Mouse (Mus musculus): ENCODE measurements around the gene Nedd4.

Nedd4 gene

DNA sequence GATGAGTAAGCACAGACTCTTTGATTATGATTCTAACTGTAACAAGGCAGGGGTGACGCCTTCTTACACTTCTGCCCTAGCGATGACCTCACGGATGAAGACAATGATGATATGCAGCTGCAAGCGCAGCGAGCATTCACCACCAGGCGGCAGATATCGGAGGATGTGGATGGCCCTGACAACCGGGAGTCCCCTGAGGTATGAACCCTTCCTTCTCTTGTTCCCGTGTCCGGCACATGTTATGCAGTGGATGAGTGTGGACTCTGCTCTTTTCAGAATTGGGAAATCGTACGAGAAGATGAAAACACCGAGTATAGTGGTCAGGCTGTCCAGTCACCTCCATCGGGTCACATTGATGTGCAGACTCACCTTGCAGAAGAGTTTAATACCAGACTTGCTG is 59.1 kb downstream of the Nedd4 start:
- no peak for DNase-seq (ENCODE audit: extremely low spot score)

DNA sequence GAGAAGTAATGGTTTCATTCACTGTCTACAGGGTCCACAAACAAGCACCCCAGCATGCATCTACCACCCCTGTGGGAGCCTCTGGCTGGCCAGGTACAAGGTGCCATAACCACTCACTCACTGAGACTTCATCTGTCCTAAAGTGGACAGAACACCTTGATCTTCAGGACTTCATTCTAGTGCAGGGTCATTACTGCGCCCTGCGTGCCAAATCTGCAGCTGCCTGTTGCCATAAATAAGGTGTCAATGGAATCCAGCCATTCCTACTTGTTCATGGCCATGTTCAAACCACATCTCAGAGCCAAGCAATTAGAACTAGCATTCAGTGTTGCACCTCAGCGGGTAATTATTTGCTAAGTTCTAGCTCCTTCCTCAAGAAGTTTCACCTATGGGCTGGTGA is 60.5 kb downstream of the Nedd4 start:
- no peak for DNase-seq (ENCODE audit: extremely low spot score)

DNA sequence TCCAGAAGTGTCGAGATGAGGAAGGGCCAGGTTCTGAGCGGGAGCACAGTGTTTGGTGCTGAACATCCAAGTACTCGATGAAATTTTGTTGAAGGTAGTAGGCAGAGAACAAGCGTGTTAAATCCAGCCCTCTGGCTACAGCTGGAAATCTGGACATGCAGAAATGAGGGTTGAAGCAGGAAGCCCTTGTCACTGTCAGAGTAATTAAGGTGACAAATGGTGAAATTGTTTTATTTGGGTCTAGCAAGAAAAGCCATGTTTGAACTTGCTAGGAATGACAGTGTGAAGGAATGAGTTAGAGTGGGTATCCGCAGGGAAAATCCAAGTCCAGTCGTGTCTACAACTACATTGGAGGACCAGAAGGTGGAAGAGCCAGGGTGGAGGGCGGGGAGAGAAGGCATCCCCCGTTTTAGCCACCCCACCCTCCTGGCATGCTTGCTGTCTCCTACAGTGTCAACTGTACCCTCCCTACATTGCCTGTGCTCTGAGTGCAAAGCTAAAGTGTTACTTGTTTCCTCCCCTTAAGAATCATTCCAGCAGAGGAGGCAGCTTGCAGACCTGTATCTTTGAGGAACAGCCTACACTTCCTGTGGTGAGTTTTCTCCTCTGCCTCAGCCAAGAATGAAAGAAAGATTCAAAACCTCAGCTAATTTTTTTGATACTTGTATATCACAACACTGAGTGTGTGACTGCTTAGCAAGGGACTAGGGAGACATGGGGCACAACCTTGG is 62.5 kb downstream of the Nedd4 start:
- no peak for DNase-seq (ENCODE audit: extremely low spot score)

DNA sequence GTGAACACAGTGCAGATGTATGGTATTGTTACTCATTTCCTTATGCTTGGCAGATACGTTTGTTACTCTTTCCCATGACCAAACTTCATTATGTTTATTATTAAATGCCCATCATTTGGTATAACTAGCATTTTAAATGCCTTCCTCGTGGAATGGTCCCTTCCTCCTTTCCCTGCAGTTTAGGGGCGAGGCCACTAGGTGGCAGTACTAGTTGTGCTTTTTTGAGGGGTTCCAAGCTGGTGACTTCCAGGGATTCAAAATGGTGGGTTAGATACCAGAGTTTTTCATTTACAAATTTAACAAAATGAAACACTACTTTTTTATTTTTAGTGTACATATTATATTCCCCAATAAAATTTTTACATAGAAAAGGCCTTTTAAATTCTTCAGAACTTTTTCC is 71.8 kb downstream of the Nedd4 start:
- peak; percentile 77 for DNase-seq (ENCODE audit: extremely low spot score)

DNA sequence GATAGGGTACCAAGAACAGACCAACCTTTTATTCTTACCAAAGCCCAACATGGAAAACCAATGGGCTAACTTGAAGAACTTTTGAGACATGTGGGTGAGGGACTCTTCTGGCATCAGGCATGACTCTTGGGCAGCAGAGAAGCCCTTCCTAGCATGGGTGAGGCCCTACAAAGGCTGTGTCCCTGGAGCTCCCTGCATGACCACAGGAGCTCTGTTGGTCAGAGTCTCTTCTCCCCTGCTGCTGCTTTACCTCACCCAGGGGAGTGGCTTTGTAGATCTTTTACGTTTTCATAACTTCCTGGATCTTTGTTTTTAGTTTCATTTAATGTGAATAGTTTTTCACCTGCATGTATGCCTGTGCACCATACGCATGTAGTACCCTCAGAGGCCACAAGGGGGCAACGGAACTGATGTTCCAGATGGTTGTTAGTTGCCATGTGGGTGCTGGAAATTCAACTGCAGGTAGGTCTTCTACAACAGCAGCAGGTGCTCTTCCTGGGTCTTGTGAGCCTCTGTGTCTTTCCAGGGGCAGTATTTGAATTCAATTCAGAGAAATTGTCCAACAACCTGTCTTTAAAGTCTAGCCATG is 73.8 kb downstream of the Nedd4 start:
- DNase-seq (ENCODE audit: extremely low spot score), result peak; percentile 62

DNA sequence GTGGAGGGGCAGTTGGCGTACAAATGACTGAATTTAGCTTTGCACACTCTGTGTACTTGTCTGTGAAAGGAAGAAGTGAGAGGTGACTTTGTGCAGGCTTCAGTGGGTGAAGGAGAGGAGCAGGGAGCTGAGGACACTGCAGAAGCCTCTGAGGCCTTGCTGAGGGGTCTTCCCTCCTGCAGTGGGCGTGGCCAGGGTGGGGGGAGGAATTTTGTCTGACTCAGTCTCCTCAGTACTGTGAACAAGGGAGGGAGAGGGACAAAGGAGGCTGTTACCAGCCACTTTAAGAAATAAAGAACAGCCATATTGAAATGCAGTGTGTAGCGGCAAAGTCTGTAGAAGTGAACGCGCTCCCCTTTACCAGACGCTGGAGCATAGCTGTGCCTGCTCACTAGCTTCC is 79.1 kb downstream of the Nedd4 start:
- no peak for DNase-seq (ENCODE audit: extremely low spot score)

DNA sequence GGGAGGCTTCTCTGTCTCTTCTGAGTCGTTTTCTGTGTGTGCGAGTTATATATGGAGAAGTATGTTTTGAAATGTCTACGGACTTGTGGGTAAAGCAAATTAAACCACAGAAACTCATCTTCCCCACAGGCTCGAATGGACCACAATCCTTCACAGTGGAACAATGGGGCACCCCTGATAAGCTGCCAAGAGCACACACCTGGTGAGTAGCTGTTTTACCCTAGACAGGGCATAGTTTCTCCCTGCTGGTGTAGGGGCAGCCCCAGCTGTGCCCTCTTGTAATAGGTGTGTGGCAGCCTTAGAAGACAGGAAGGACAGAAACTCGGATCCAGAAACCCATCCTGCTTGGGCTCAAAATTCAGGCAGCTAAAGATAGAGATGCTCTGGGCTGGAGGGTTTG is 84.1 kb downstream of the Nedd4 start:
- no peak for DNase-seq (ENCODE audit: extremely low spot score)

DNA sequence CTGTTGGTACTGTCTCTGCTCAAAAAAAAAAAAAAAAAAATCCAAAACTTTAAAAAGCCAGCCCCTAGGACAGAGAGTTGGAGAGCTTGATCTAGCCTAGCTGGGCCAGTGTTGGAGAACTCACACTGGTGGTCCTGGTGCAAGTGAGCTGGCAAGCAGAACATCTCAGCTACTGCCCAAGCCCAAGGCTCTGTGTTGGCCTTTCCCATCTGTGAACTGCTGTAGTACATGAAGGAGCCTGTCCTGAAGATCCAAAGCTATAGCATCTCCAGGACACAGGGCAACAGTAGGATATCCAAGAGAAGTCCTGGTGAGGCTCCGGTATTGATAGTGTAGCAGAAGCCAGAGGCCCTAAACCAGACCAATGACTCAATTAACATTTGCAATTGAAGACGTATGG is 88.1 kb downstream of the Nedd4 start:
- no peak for DNase-seq (ENCODE audit: extremely low spot score)

DNA sequence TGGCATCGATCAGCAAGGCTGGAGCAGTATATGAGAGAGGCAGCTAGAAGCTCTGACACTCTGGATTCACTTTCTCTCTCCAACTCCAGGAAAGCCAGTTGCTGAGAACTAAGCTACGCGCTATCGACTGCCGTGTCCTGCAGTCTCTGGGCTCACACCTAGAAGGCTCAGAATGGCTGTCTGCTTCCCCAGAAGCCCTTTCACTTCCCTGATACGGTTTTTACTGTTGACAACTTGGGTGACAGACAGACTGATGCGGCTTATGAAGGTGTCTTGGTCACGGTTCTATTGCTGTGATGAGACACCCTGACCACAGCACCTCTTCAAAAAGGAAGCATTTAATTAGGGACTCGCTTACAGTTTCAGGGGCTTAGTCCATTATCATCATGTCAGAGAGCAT is 90.5 kb downstream of the Nedd4 start:
- no peak for DNase-seq (ENCODE audit: extremely low spot score)

DNA sequence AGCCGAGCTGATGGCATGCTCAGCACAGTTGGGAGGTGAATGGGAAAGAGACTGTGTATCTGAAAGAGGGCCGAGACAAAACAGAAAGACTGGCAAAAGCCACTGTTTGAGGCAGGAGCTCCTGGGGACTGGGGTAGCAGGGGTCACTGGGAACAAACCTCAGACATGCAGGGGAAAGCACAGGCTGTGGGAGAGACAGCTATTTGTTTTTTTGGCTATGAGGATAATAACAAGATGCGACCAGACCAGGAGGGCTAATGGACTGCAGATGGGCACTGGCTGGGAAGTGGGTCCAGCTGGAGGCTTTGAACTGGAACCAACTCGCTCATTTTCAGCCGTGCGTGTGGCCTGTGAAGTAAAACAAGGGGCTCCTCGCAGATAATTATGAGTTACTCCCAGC is 91.6 kb downstream of the Nedd4 start:
- DNase-seq (ENCODE audit: extremely low spot score), result peak; percentile 53

DNA sequence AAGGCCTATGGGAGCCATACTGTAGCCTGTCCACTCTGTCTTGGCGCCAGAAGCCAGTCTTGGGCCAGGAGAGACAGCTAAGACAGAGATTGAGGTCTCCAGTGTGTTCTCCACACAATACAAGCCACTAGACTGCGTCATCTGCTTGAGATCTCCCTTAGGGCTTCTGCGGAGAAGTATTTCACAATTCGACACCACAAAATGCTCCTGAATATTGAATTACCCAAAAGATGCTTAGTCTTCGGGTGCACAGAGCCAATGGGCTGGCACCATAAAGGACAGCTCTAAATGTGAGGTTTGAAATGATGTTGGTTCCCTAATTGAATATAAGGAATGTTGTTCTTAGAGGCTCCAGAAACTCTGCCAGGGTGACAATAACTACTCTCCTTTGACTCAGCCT is 95.0 kb downstream of the Nedd4 start:
- no peak for DNase-seq (ENCODE audit: extremely low spot score)

DNA sequence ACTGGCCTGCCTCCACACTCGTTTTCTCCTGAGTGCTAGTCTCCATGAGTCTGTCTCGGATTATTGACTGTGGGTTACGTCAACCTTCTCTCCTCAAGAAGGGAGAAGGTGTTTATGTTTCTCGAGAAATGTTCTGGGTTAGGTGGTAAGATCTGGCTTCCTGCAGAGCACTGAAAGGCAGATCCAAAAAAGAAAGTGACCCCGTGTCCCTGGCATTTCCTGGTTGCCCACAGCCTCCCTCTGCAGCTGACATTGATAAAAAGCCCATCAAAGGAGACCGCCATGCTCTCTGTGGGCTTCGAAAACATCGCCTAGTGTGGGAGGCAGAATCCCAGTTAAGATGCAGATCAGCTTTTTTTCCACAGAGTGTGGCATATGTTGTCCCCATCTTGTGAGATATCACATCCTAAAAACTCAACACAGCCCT is 96.6 kb downstream of the Nedd4 start:
- DNase-seq (ENCODE audit: extremely low spot score), result peak; percentile 63

DNA sequence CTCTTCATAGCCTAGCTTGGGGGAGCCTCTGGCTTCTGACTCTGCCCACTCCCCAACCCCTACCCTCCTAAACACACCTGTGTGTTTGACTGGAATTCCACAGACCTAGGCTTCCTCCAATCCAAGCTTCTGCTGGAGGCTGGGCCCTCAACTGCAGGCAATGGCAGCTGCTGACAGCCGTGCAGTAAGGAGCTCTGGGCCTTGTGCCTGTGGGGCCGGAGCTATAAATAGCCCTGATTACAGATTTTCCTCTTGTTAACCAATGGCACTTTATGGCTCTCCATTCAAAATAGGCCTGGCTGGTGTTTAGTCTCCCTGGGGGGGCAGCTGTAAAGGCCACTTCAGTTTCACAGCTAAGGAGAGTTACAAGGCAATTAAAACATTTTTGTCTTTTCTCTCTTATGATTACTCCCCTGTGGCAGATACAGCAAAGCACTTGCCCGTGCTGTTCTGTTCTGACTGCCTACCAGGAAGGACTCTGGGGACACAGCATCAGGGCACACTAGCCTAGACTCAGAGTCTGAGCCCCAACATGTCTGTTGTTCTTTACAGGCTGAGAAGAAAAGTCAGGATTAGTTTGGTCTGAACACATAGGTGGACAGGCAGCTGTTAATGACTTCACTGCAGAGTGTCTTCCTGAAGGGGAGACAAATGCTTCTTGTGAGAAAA is 101.0 kb downstream of the Nedd4 start:
- no peak for DNase-seq (ENCODE audit: extremely low spot score)

DNA sequence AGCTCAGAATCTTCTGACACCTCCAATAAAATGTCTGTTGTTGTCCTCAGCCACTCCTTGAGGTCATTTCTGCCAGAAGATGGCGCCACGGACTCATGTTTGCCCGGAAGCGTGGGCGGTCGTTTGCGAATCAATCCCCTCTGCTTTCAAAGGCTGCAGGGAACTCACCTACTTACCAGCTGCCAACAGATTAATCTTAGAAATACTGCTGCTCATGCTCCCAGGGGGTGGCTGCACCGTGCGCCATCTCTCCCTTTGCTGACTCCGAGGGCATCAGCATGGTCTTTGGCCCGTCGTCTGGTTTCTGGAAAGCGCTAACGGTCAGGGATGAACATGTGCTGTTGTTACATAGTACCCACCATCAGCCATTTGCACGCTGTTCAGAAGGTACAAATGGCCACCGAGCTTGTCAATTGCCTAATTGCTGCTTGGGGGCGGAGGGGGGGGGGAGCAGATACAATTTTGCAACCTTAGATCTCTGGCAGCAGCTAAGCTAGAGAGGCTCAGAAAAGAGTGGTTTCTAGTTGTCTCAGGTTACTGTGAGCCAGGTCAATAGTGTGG is 104.7 kb downstream of the Nedd4 start:
- DNase-seq (ENCODE audit: extremely low spot score), result peak; percentile 93

DNA sequence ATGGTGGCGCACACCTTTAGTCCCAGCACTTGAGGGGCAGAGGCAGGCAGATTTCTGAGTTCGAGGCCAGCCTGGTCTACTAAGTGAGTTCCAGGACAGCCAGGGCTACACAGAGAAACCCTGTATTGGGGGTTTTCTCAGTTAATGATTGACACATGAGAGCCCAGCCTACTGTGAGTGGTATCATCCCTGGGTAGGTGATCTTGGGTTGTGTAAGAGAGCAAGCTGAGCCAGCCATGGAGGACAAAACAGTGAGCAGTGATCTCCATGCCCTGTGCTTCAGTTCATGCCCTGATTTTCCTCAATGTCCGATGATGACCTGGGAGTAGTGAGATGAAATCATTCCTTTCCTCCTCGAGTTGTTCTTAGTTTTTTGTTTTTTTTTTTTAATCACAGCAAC is 112.9 kb downstream of the Nedd4 start:
- no peak for DNase-seq (ENCODE audit: extremely low spot score)

DNA sequence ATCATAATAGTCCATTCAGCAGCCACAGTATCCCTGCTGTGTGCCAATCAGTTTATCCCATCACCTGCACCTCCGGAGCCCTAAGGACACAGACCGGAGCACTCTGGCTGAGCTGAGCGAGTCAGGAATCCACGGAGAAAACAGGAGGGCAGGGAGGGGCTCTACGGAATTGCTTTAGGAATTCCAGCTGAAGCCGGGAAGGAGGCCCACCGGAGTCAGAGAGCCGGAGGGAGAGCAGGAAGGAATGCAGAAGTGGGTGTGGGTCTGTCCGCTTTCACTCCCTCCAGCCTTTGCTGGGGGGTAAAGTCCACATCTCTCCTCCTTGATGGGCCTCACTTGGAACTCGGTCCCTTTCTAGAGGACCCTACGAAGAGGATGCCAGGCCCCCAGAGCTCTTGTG is 116.9 kb downstream of the Nedd4 start:
- DNase-seq (ENCODE audit: extremely low spot score), result no peak

DNA sequence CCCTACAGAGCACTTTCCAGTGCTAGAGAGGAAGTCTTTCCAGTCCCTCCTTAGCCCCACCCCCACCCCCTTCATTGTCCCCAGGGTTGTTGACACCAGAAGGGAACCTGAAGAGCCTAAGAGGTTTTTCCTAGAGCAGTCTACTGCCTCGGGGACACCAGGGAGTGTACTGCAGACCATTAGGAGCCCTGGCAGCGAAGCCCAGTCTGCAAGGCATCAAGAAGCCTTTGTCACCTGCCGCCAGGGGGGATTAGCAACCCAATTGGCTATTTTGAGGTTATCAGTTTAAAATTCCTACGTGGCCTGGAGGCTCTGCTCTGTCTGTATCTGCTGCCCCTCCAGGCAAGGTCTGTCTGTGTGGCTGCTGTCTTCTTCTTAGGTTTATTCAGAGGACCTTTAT is 117.6 kb downstream of the Nedd4 start:
- DNase-seq (ENCODE audit: extremely low spot score), result peak; percentile 67

DNA sequence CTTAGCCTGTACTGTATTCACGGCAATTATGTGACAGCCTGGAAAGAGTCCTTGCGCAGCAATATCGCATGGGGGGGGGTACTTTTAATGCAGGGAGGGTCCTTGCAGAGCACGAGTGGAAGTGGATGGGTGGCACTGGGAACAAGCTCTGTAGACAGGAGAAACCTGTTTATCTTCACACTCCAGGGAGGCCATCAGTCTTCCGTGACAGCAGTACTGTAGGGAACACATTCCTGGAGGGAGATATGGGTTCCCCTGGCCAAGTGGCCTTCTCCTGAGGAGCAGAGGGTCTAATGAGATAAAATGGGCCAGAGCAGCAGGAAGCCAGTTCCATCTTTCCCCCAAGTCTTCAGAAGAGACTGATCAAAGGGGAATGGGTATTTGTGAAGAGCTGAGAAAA is 118.5 kb downstream of the Nedd4 start:
- DNase-seq (ENCODE audit: extremely low spot score), result peak; percentile 57

DNA sequence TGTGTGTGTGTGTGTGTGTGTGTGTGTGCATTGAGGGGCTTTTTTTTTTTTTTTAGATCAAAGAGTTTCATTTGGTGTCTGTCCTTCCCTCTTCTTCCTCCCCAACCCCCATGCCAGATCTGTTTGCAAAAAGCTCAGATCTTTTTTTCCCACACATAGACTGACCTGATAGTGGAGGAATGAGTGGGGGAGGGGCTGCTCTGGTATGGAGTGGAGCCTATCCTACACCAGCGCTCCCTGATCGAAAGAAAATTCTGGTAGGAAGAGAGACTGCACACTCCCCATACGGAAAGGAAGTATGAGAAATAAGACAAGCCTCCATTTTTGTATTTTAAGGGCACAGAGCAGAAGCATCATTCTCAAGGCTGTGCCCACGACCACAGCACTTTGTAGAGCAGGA is 119.3 kb downstream of the Nedd4 start:
- DNase-seq (ENCODE audit: extremely low spot score), result peak; percentile 47

DNA sequence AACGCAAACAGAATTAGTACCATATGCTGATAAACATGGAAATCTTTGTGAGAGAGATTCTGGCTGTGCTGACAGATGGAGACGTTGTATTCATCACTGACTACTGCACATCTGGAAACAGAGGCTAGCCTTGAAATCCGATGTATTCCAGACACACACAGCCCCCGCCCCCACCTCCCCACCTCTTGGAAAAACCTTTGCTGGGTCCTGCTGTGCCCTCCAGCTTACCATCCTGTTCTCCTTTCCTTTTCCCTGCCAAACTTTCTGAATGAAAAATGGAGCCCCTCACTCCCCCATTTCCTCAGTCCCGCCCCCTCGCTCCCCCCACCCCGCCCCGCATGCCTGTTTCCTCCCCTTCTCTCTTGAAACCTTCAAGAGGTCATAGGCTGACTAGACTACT is 120.0 kb downstream of the Nedd4 start:
- no peak for DNase-seq (ENCODE audit: extremely low spot score)

DNA sequence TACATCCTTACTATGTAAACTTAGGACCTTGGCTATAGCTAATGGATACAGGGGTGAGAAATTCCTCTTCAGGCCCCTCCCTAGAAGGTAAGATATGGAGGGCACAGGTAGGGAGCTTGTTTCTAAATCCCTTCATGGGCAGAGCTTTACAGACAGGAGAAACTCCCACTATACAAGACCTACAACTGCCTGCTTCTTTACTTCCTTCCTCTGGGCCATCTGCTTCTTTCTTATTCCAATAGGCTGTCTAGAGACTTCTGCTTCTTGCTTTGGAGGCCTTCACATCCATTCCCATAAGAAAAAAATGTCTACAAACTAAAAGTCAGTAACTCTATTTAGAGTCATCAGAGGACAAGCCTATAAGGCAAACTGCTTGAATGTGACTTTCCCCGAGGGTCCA is 125.6 kb downstream of the Nedd4 start:
- no peak for DNase-seq (ENCODE audit: extremely low spot score)

DNA sequence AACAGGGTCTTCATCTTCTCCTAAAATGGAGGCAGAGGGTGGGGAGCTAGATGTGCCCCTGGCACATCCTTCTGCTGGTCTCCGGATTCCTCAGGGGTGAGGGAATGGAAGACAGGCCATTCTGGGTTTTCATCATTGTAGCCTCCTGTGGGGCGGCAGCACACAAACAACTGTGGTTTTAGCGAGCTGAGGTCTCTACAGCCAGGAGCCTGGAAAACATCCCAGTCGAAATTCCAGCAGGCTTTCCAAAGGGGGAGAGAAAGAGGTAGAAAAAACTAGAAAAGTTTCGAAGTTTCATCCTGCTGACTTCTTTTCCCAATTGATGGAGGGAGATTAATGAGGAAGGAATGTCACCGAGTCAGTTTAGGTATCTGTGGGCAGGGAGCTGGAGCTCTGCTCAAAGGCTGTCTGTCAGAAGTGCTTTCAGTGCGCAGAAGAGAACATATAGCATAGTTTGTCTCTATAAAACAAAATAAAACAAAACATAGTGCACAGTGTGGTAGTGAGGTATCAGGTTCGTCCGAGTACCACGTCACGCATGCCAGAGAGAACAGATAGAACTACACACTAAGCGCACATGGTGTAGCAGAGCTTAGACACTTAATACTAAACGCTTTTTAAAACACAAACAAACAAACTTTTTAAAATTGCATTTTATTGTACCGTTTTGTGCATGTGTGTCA is 128.5 kb downstream of the Nedd4 start:
- no peak for DNase-seq (ENCODE audit: extremely low spot score)

DNA sequence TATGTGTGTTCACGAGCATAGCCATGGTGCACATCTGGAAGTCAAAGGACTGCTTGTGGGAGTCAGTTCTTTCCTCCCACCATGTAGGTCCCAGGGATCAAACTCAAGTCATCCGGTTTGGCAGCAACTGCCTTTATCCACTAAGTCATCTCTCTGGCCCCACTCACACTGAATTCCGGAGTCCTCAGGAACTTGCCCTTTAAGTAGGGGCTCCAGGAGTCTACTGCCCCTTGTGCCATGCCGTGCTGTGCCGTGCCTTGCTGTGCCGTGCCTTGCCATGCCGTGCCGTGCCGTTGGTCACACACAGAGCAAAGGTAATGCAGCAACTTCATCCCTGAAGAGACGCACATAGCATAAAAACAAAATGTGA is 129.1 kb downstream of the Nedd4 start:
- no peak for DNase-seq (ENCODE audit: extremely low spot score)
